Mouse (Mus musculus) MEL (cell line): ENCODE measurements around the gene Tmem126b. TPM values are rescaled to one million over a fixed set of nuclear protein-coding genes. Genes with fewer than 3 reads are reported as not detected.

Source experiments
- DNase-seq: peaks from one replicate; pipeline ENCODE4 v3.0.0; 2011; ENCODE audit warnings: low read depth, low spot score
- H3K27ac ChIP-seq: 2 replicates; pipeline ENCODE4 v1.5.1; 2012; ENCODE audit warnings: low read depth, mild to moderate bottlenecking, control low read depth, low read length, moderate library complexity; ENCODE audit not compliant: control insufficient read depth
- H3K27me3 ChIP-seq, 2 experiments: fragments of 150-350 bp in 1 of 2; sonication (generic) in 1 of 2; 2 replicates each; pipeline ENCODE4 v1.6.1; 2012; ENCODE audit warnings: low read length in 2 of 2, mild to moderate bottlenecking in 2 of 2, improper control_type of control experiment in 1 of 2, moderate library complexity in 1 of 2; ENCODE audit not compliant: insufficient read depth in 2 of 2, control insufficient read depth in 1 of 2
- H3K36me3 ChIP-seq, 2 experiments: 2 replicates each; pipeline ENCODE4 v1.6.1; 2012 to 2014; ENCODE audit warnings: low read length in 2 of 2, improper control_type of control experiment in 1 of 2, inconsistent platforms in 1 of 2, mild to moderate bottlenecking in 1 of 2; ENCODE audit not compliant: insufficient read depth in 2 of 2, control insufficient read depth in 1 of 2
- H3K4me1 ChIP-seq, 2 experiments: fragments of 150-350 bp in 1 of 2; sonication (generic) in 1 of 2; 2 replicates each; pipeline ENCODE4 v1.6.1; 2012; ENCODE audit warnings: low read length in 2 of 2, improper control_type of control experiment in 1 of 2, mild to moderate bottlenecking in 1 of 2; ENCODE audit not compliant: insufficient read depth in 2 of 2, control insufficient read depth in 1 of 2
- H3K4me3 ChIP-seq, 2 experiments: fragments of 150-350 bp in 1 of 2; sonication (generic) in 1 of 2; 2 replicates each; pipeline ENCODE4 v1.5.1; 2012; ENCODE audit warnings: low read depth in 2 of 2, low read length in 2 of 2, mild to moderate bottlenecking in 2 of 2, moderate library complexity in 2 of 2, control low read depth in 1 of 2, improper control_type of control experiment in 1 of 2; ENCODE audit not compliant: control insufficient read depth in 1 of 2, insufficient read depth in 1 of 2
- H3K79me2 ChIP-seq: 2 replicates; pipeline ENCODE4 v1.6.1; 2012; ENCODE audit warnings: mild to moderate bottlenecking, low read length, moderate library complexity; ENCODE audit not compliant: control insufficient read depth, poor library complexity, insufficient read depth
- H3K9ac ChIP-seq: 2 replicates; pipeline ENCODE4 v1.6.1; 2012; ENCODE audit warnings: low read depth, mild to moderate bottlenecking, control low read depth, low read length, moderate library complexity; ENCODE audit not compliant: control insufficient read depth, poor library complexity, severe bottlenecking
- H3K9me3 ChIP-seq: fragments of 150-350 bp; sonication (generic); replicated peaks from 2 replicates; pipeline ENCODE4 v1.6.1; 2012; ENCODE audit warnings: mild to moderate bottlenecking, low read length, improper control_type of control experiment, moderate library complexity; ENCODE audit not compliant: insufficient read depth
- BHLHE40 ChIP-seq: IDR thresholded peaks from 2 replicates; pipeline ENCODE4 v1.6.1; 2012; ENCODE audit warnings: low read depth, mild to moderate bottlenecking, inconsistent platforms, low read length, improper control_type of control experiment, borderline replicate concordance
- CHD1 ChIP-seq: IDR thresholded peaks from 2 replicates; pipeline ENCODE4 v1.6.1; 2012; ENCODE audit warnings: low read depth, mild to moderate bottlenecking, inconsistent platforms, low read length, improper control_type of control experiment
- CHD2 ChIP-seq: IDR thresholded peaks from 2 replicates; pipeline ENCODE4 v1.6.1; 2011; ENCODE audit warnings: low read length, improper control_type of control experiment
- CTCF ChIP-seq, 3 experiments: IDR thresholded peaks in 2 of 3; conservative IDR thresholded peaks in 1 of 3; 2 replicates each; pipeline ENCODE4 v1.5.1; 2011 to 2012; ENCODE audit warnings: low read length in 3 of 3, low read depth in 2 of 3, mild to moderate bottlenecking in 2 of 3, improper control_type of control experiment in 1 of 3, inconsistent platforms in 1 of 3, mixed read lengths in 1 of 3, moderate library complexity in 1 of 3; ENCODE audit not compliant: control insufficient read depth in 1 of 3, insufficient read depth in 1 of 3, poor library complexity in 1 of 3, severe bottlenecking in 1 of 3
- E2F4 ChIP-seq: IDR thresholded peaks from 2 replicates; pipeline ENCODE4 v1.6.1; 2011; ENCODE audit warnings: low read depth, low read length, improper control_type of control experiment, borderline replicate concordance
- ELF1 ChIP-seq: IDR thresholded peaks from 2 replicates; pipeline ENCODE4 v1.6.1; 2014; ENCODE audit warnings: low read depth, mild to moderate bottlenecking, inconsistent platforms, low read length, improper control_type of control experiment, moderate library complexity
- EP300 ChIP-seq, 2 experiments: IDR thresholded peaks; 2 replicates each; pipeline ENCODE4 v1.6.1; 2011; ENCODE audit warnings: improper control_type of control experiment in 2 of 2, low read length in 2 of 2, low read depth in 1 of 2, mild to moderate bottlenecking in 1 of 2
- ETS1 ChIP-seq: IDR thresholded peaks from 2 replicates; pipeline ENCODE4 v1.6.1; 2012; ENCODE audit warnings: low read depth, mild to moderate bottlenecking, inconsistent platforms, low read length, improper control_type of control experiment, moderate library complexity
- GABPA ChIP-seq: IDR thresholded peaks from 2 replicates; pipeline ENCODE4 v1.6.1; 2012; ENCODE audit warnings: low read depth, mild to moderate bottlenecking, inconsistent platforms, low read length, improper control_type of control experiment, moderate library complexity
- GATA1 ChIP-seq: IDR thresholded peaks from 2 replicates; pipeline ENCODE4 v1.6.1; 2011; ENCODE audit warnings: low read depth, low read length, improper control_type of control experiment
- HCFC1 ChIP-seq: IDR thresholded peaks from 2 replicates; pipeline ENCODE4 v1.6.1; 2012; ENCODE audit warnings: low read depth, mild to moderate bottlenecking, inconsistent platforms, low read length, improper control_type of control experiment, moderate library complexity
- JUND ChIP-seq: IDR thresholded peaks from 2 replicates; pipeline ENCODE4 v1.6.1; 2011; ENCODE audit warnings: low read depth, mild to moderate bottlenecking, improper control_type of control experiment, low read length
- KAT2A ChIP-seq: conservative IDR thresholded peaks from 2 replicates; pipeline ENCODE4 v1.6.1; 2012; ENCODE audit warnings: low read depth, low read length, improper control_type of control experiment, inconsistent platforms
- MAFK ChIP-seq: IDR thresholded peaks from 2 replicates; pipeline ENCODE4 v1.6.1; 2011; ENCODE audit warnings: low read depth, mild to moderate bottlenecking, low read length, improper control_type of control experiment, borderline replicate concordance
- MAX ChIP-seq: IDR thresholded peaks from 2 replicates; pipeline ENCODE4 v1.6.1; 2011; ENCODE audit warnings: low read length, improper control_type of control experiment
- MEF2A ChIP-seq: IDR thresholded peaks from 2 replicates; pipeline ENCODE4 v1.6.1; 2014; ENCODE audit warnings: low read depth, mild to moderate bottlenecking, inconsistent platforms, low read length, improper control_type of control experiment; ENCODE audit not compliant: poor library complexity, insufficient replicate concordance, severe bottlenecking; ENCODE audit errors: extremely low read depth
- MXI1 ChIP-seq: IDR thresholded peaks from 2 replicates; pipeline ENCODE4 v1.6.1; 2011; ENCODE audit warnings: mild to moderate bottlenecking, low read depth, low read length, improper control_type of control experiment
- MYC ChIP-seq: IDR thresholded peaks from 2 replicates; pipeline ENCODE4 v1.6.1; 2011; ENCODE audit warnings: low read depth, mild to moderate bottlenecking, low read length, improper control_type of control experiment, moderate library complexity
- NELFE ChIP-seq: IDR thresholded peaks from 2 replicates; pipeline ENCODE4 v1.6.1; 2011; ENCODE audit warnings: low read depth, low read length, improper control_type of control experiment
- NRF1 ChIP-seq: IDR thresholded peaks from 2 replicates; pipeline ENCODE4 v1.6.1; 2014; ENCODE audit warnings: low read depth, mild to moderate bottlenecking, inconsistent platforms, low read length, improper control_type of control experiment, moderate library complexity; ENCODE audit not compliant: poor library complexity, insufficient read depth, severe bottlenecking
- POLR2A ChIP-seq, 2 experiments: IDR thresholded peaks; 2 replicates each; pipeline ENCODE4 v1.6.1; 2011 to 2012; ENCODE audit warnings: low read length in 2 of 2, mild to moderate bottlenecking in 2 of 2, control low read depth in 1 of 2, improper control_type of control experiment in 1 of 2, low read depth in 1 of 2, moderate library complexity in 1 of 2; ENCODE audit not compliant: control insufficient read depth in 1 of 2, insufficient read depth in 1 of 2, poor library complexity in 1 of 2
- POLR2AphosphoS2 ChIP-seq: IDR thresholded peaks from 2 replicates; pipeline ENCODE4 v1.6.1; 2011; ENCODE audit warnings: low read length, improper control_type of control experiment
- POLR2AphosphoS5 ChIP-seq: IDR thresholded peaks from 2 replicates; pipeline ENCODE4 v1.6.1; 2012; ENCODE audit warnings: low read depth, borderline replicate concordance, mild to moderate bottlenecking, inconsistent platforms, low read length, moderate library complexity, mixed read lengths
- RAD21 ChIP-seq: IDR thresholded peaks from 2 replicates; pipeline ENCODE4 v1.6.1; 2011; ENCODE audit warnings: mild to moderate bottlenecking, low read depth, low read length, improper control_type of control experiment
- RCOR1 ChIP-seq: IDR thresholded peaks from 2 replicates; pipeline ENCODE4 v1.6.1; 2012; ENCODE audit warnings: low read depth, mild to moderate bottlenecking, inconsistent platforms, low read length, improper control_type of control experiment
- SIN3A ChIP-seq: IDR thresholded peaks from 2 replicates; pipeline ENCODE4 v1.6.1; 2012; ENCODE audit warnings: low read length, improper control_type of control experiment, inconsistent platforms
- SMC3 ChIP-seq: IDR thresholded peaks from 2 replicates; pipeline ENCODE4 v1.6.1; 2011; ENCODE audit warnings: low read depth, low read length, improper control_type of control experiment
- TAL1 ChIP-seq: IDR thresholded peaks from 2 replicates; pipeline ENCODE4 v1.6.1; 2012; ENCODE audit warnings: mild to moderate bottlenecking, inconsistent platforms, low read length, moderate library complexity, mixed read lengths
- TBP ChIP-seq: IDR thresholded peaks from 2 replicates; pipeline ENCODE4 v1.8.0; 2011; ENCODE audit warnings: low read depth, low read length, improper control_type of control experiment
- TCF12 ChIP-seq: IDR thresholded peaks from 2 replicates; pipeline ENCODE4 v1.6.1; 2014; ENCODE audit warnings: low read depth, mild to moderate bottlenecking, inconsistent platforms, low read length, improper control_type of control experiment, moderate library complexity
- UBTF ChIP-seq: IDR thresholded peaks from 2 replicates; pipeline ENCODE4 v1.6.1; 2012; ENCODE audit warnings: low read depth, mild to moderate bottlenecking, inconsistent platforms, low read length, improper control_type of control experiment, moderate library complexity, borderline replicate concordance; ENCODE audit not compliant: insufficient read depth
- USF1 ChIP-seq: IDR thresholded peaks from 2 replicates; pipeline ENCODE4 v1.6.1; 2014; ENCODE audit warnings: low read depth, mild to moderate bottlenecking, inconsistent platforms, low read length, improper control_type of control experiment, moderate library complexity
- USF2 ChIP-seq, 2 experiments: IDR thresholded peaks; 2 replicates each; pipeline ENCODE4 v1.6.1; 2011 to 2012; ENCODE audit warnings: improper control_type of control experiment in 2 of 2, low read length in 2 of 2, borderline replicate concordance in 1 of 2, inconsistent platforms in 1 of 2, low read depth in 1 of 2, mild to moderate bottlenecking in 1 of 2; ENCODE audit not compliant: insufficient read depth in 1 of 2
- ZC3H11A ChIP-seq: IDR thresholded peaks from 2 replicates; pipeline ENCODE4 v1.6.1; 2012; ENCODE audit warnings: low read depth, mild to moderate bottlenecking, inconsistent platforms, low read length, improper control_type of control experiment
- ZKSCAN1 ChIP-seq: IDR thresholded peaks from 2 replicates; pipeline ENCODE4 v1.6.1; 2012; ENCODE audit warnings: low read depth, mild to moderate bottlenecking, inconsistent platforms, low read length, improper control_type of control experiment, moderate library complexity
- ZMIZ1 ChIP-seq: IDR thresholded peaks from 2 replicates; pipeline ENCODE4 v1.6.1; 2012; ENCODE audit warnings: low read depth, mild to moderate bottlenecking, inconsistent platforms, low read length, improper control_type of control experiment, moderate library complexity
- ZNF384 ChIP-seq: IDR thresholded peaks from 2 replicates; pipeline ENCODE4 v1.6.1; 2012; ENCODE audit warnings: low read depth, mild to moderate bottlenecking, inconsistent platforms, low read length, improper control_type of control experiment
- polyA plus RNA-seq, 2 experiments: library from polyadenylated mRNA; stranded (reverse) in 1 of 2; unstranded in 1 of 2; fragments of >175 nt in 1 of 2; fragments of >200 nt in 1 of 2; gene quantifications; 2 replicates each; pipeline versions ENCODE4 v1.2.1 to v1.2.4; 2012; ENCODE audit warnings: low replicate concordance in 2 of 2, low read depth in 1 of 2; ENCODE audit not compliant: insufficient read length in 2 of 2, insufficient read depth in 1 of 2, missing spikeins in 1 of 2
- total RNA-seq: library from RNA; depleted of rRNA; stranded (reverse); fragments of 300-350 nt; gene quantifications from 2 replicates; pipeline ENCODE4 v1.2.3, GENCODE M21; 2012

Gene Tmem126b
- total and polyA plus RNA-seq, 3 experiments = 7.9 to 8.1 TPM; not detected in 1

- peak; percentile 97 for DNase-seq
- H3K4me3 ChIP-seq = peak within 1 kb of the TSS; percentile 95 to 100
- peaks cover 16% of the 10 kb centered on the region in 2 experiments for H3K36me3 ChIP-seq
- peak within 1 kb of the TSS; percentile 81 for H3K27ac ChIP-seq
- peaks cover 32% of the 10 kb centered on the region for H3K79me2 ChIP-seq
- H3K9ac ChIP-seq = peak within 1 kb of the TSS; percentile 99
- no peaks in the 10 kb centered on the region for H3K27me3 ChIP-seq
- H3K9me3 ChIP-seq = no peaks in the 10 kb centered on the region
- H3K4me1 ChIP-seq = peaks cover 4 to 5% of the 10 kb centered on the region in 2 experiments; a peak in 3 of 4 replicates
- TF ChIP-seq MAFK (no peak), SMC3 (no peak), BHLHE40 (no peak), KAT2A (no peak; the same call in 1 of the 2 replicates), ZC3H11A (no peak), POLR2AphosphoS2 (peak; percentile 81), ELF1 (0 out of 2 replicates have a peak, but pooled peaks have one; percentile 38), USF2 (IDR thresholded peaks at IDR 0.05; ENCODE audit: borderline replicate concordance in 1 of 2, insufficient read depth in 1 of 2, low read depth in 1 of 2, low read length in 2 of 2) (no peak), MEF2A (no peak), MYC (no peak), MAX (no peak), NELFE (peak; percentile 92), CHD1 (no peak), RAD21 (no peak), SIN3A (peak; percentile 81; the same call in 1 of the 2 replicates), E2F4 (no peak), ZMIZ1 (no peak; the same call in 1 of the 2 replicates), TCF12 (peak; percentile 67), UBTF (0 out of 2 replicates have a peak, but pooled peaks have one; percentile 11), EP300 (IDR thresholded peaks at IDR 0.05; ENCODE audit: low read depth in 1 of 2, low read length in 2 of 2) (no peak), ETS1 (peak; percentile 71; the same call in 1 of the 2 replicates), GABPA (no peak), USF1 (no peak), POLR2A (IDR thresholded peaks at IDR 0.05; ENCODE audit: control insufficient read depth in 1 of 2, insufficient read depth in 1 of 2, low read depth in 1 of 2, low read length in 2 of 2, poor library complexity in 1 of 2) (peak; percentile 89 to 95), TBP (peak; percentile 92), TAL1 (no peak), POLR2AphosphoS5 (no peak), CTCF (IDR thresholded peaks at IDR 0.05 in 2 of 3, conservative IDR thresholded peaks at IDR 0.05 in 1 of 3; ENCODE audit: control insufficient read depth in 1 of 3, insufficient read depth in 1 of 3, low read depth in 2 of 3, low read length in 3 of 3, poor library complexity in 1 of 3, severe bottlenecking in 1 of 3) (no peak), NRF1 (no peak), HCFC1 (peak; percentile 82), GATA1 (no peak), CHD2 (peak; percentile 99), ZNF384 (no peak), MXI1 (peak; percentile 33; the same call in 1 of the 2 replicates), JUND (no peak), ZKSCAN1 (no peak), RCOR1 (no peak)
Measured at GRCm38 (mm10) chr7:90442518-90443080, 33.2 kb downstream of the Tmem126b start, which contains the start of gene Crebzf. Gene Crebzf, plus strand, starts transcription at chr7:90442729.
